Mouse (Mus musculus): Measurements from ENCODE around the gene Gfod1.

The Gfod1 gene

DNA sequence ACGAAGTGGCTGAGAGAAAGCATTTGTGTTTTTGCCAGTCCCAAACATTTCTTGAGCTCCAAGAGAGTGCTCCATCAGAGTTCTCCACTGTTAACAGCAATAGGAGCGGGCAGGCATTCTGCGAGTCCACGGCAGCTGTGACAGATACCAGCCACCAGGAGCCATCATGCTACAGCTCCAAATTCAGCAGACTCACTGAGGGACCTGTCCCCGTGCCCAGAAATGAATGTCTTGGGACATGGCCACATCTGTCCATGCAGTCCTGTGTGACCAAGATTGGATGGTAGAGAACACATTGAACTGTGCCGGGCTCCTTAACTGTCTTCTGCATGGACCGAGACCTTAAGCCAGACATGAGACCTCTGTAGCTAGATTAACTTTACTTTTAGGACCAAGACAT, 100.7 kb downstream of the Gfod1 start:
- DNase-seq (ENCODE audit: low spot score in 2 of 2) = no peak

DNA sequence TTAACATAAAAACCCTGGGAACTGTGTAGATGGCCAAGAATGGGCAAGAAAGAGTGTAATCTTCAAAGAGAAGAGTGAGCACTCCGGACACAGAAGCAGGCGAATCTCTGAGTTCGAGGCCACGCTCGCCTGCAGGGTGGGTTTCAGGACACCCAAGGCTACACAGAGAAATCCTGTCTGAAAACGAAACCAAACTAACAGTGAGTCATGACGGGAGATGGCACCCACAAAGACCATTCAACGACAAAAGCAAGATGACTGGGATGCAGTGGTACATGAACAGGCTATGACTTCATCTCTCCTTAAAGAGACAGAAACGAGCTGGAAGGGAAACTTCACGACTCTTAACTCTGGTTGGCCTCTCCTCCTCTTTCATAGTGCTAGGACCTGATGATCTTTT, 101.6 kb downstream of the Gfod1 start:
- DNase-seq (ENCODE audit: low spot score in 2 of 2) = no peak

GRCm38 (mm10) chr13:43201033-43201432, 102.9 kb downstream of the Gfod1 start:
- no peak for DNase-seq (ENCODE audit: low spot score in 2 of 2)

DNA sequence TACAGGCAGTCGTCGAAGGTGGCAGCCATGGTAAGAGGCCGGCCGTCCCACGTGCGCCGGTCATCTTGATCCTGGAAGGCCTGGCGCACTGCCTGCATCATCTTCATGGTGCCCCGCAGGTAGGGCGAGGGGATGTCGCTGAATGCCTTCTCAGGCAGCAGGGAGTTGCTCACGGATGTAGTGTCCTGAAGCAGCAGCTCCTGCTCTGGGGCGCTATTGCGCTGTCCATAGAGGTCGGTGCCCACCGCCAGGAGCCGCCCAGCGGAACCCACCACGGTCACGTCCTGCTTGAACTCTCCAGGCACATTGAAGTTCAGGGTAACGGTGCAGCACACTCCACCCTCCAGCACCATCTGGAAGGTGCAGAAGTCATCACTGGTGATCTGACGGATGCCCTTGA, 103.5 kb downstream of the Gfod1 start:
- DNase-seq (ENCODE audit: low spot score in 2 of 2) = no peak

DNA sequence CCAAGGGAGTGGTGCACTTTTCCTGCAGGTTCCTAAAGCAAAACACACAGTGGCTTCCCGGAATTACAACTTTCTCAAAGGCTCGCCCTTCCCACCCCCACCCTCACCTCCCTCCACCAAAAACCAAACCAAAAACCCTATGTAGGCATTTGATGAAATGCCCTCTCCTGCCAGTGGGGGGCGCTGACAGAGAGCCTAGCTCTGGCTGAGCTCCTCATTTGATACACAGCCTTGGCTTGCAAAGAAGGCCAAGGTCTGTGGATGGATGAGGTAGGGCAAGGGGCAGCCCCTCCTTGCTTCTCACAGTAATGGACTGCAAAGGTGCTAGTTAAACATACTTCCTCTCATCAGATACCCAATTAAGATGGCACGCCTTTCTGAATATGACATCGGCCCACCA, 104.2 kb downstream of the Gfod1 start:
- DNase-seq (ENCODE audit: low spot score in 2 of 2) = no peak

GRCm38 (mm10) chr13:43199282-43199681, 104.7 kb downstream of the Gfod1 start:
- DNase-seq (ENCODE audit: low spot score in 2 of 2) = no peak

GRCm38 (mm10) chr13:43197187-43197586, 106.8 kb downstream of the Gfod1 start:
- no peak for DNase-seq (ENCODE audit: low spot score in 2 of 2)

GRCm38 (mm10) chr13:43196000-43196399, 108.0 kb downstream of the Gfod1 start:
- DNase-seq (ENCODE audit: low spot score in 2 of 2) = no peak

- no peak for DNase-seq (ENCODE audit: low spot score in 2 of 2)
Measured at GRCm38 (mm10) chr13:43193932-43194331, 110.0 kb downstream of the Gfod1 start.

DNA sequence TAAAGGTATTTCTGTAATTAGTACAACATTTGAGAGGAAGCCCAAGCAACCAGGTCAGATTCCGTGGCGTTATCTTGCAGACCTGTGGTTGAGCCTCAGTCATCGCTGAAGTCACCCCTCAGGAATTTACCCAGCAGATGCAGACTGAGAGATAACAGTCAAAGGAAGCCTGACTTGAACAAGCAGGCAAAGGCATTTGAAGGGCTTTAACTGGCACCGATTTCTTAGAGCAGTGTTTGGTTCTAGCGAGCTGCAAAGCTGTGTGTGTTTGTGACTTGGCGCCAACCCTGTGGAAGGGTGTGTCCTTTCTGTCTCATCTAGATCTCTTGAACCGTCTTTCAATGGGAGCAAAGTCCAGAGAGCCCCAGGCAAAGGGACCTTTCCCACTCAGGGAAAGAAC, 110.7 kb downstream of the Gfod1 start:
- DNase-seq (ENCODE audit: low spot score in 2 of 2) = no peak

- peak; percentile 65 to 83 for DNase-seq (ENCODE audit: low spot score in 2 of 2)
Measured at GRCm38 (mm10) chr13:43191741-43192192, 112.2 kb downstream of the Gfod1 start.

DNA sequence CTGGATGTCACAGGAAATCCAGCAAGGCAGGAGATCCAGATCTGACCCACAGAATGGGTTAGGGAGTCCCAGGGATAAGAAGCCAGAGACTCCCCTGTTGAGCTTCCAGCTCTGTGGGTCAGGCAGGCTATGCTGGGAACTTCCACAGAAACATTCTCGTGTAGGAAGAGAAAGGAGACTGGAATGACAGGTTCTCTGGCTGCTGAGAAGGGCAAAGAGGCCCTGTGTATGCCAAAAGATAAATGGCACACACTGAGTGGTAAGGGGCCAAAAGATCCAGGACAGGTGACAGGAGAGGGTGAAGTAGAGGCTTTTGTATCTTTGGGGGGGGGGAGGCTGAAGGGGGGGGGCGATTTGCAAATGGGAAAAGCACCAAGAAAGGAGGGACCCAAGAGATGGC, 112.7 kb downstream of the Gfod1 start:
- no peak for DNase-seq (ENCODE audit: low spot score in 2 of 2)

- DNase-seq (ENCODE audit: low spot score in 2 of 2) = no peak
Measured at GRCm38 (mm10) chr13:43187736-43188135, 116.2 kb downstream of the Gfod1 start.

- DNase-seq (ENCODE audit: low spot score in 2 of 2) = no peak
Measured at GRCm38 (mm10) chr13:43183248-43184055, 120.5 kb downstream of the Gfod1 start.

DNA sequence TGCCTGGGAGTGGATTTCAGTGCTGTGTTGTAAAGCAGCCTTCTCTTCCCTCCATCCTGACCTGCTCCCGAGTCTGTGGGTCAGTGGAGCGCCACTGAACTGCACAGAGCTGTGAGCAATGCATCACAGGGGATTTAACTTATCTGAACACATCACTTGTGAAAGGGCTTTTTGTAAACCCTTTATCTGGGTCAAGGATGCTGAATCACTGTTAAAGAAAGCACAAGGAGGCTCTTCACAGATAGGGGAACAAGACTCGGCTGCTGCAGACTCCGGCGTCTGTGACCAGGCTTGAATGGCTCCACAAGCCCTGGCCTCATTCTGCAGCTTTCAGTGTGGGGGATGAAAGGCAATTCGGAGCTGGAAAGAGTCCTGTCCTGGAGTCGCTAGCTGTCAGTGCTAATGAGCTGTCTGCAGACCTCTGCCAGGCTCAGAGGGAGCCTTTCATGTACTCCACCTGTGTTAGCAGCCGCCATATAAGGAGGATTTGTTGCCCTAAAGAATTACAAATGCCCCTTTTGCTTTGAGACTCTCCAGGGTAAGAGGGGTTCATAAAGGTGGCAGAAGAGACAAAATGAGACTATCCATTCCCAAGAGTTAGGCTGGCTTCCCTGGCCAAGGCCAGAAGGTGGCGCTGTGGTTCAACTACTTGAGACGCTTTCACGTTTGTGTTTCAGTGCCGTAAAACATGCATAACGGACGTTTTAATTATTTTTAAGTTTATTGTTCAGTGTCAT, 121.3 kb downstream of the Gfod1 start:
- peak; percentile 89 to 94 for DNase-seq (ENCODE audit: low spot score in 2 of 2)

DNA sequence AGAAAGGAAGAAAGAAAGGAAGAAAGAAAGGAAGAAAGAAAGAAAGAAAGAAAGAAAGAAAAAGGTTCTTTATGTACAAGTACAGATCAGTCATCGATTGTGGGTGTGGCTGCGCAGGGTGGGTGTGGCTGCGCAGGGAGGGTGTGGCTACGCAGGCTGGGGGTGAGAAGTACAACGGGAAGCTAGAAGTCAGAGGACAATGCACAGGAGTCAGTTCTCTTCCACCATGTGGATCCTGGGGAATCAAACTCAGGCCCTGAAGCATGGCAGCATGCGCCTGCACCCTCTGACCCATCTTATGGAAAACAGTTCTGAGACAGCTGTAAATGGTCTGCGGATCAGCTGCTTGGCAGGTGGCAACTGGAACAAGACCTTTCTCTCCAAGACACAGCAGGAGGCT, 122.9 kb downstream of the Gfod1 start:
- DNase-seq (ENCODE audit: low spot score in 2 of 2) = no peak

DNA sequence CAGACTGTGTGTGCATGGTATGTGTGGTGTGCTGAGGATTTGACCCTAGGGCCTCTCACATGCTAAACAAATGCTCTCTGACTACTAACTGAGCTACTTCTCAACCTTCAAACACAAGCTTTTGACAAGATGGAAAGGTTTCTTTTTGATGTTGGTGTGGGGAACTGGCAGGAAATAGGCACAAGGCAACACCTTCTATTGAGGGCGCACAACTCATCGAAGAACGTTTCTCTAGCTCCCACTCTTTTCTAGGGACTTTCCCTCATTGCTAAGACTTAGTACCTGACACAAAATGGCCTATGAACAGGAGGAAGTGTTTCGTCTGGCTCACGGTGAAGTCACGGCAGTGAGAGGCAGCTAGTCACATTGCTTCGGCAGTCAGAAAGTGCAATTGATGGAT, 126.7 kb downstream of the Gfod1 start:
- no peak for DNase-seq (ENCODE audit: low spot score in 2 of 2)

DNA sequence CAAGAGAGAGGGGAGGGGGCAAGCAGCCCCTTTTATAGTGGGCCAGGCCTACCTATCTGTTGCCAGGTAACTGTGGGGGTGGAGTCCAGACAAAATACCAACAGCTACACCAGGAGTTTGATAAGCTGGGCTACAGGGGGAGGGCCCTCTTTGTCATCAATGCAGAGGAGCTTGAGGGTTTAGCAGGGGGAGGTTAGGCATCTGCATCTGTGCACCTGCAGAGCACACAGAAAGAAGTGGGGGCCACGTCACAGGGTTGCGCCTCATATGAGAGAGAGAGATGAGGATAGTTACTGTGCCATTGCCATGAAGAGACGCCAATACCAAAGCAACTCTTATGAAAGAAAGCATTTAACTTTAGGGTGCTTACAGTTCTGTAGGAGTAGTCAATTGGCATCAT, 127.3 kb downstream of the Gfod1 start:
- DNase-seq (ENCODE audit: low spot score in 2 of 2) = no peak

- DNase-seq (ENCODE audit: low spot score in 2 of 2) = peak; percentile 87
Measured at GRCm38 (mm10) chr13:43173262-43173661, 130.7 kb downstream of the Gfod1 start.

- peak in 1 of 2 experiments; percentile 60 for DNase-seq (ENCODE audit: low spot score in 2 of 2)
Measured at GRCm38 (mm10) chr13:43172036-43172713, 131.8 kb downstream of the Gfod1 start.

- peak; percentile 98 to 99 for DNase-seq (ENCODE audit: low spot score in 2 of 2)
Measured at GRCm38 (mm10) chr13:43171020-43171710, 132.8 kb downstream of the Gfod1 start, which contains the start of gene Tbc1d7. Gene Tbc1d7 (minus strand): TSS chr13:43171501.

- no peak for DNase-seq (ENCODE audit: low spot score in 2 of 2)
Measured at GRCm38 (mm10) chr13:43167721-43168120, 136.3 kb downstream of the Gfod1 start.

Data from right cerebral cortex, postnatal 10 days (tissue).